14 mouse cellular contexts compared by ENCODE assay signal in genomic region chr17:84707407-84707806, GRCm38 (mm10). TPM values are rescaled to one million over a fixed set of nuclear protein-coding genes. Genes with fewer than 3 reads are reported as not detected.
DNase-seq lines count a peak whose midpoint lies in the region; ATAC-seq and TF ChIP-seq lines count a peak whose summit lies in the region.
"Had no signal": no experiment of that assay in that cellular context is flagged by ENCODE, and none has a peak within 500 bp of the region (broad histone marks: within the 10 kb centered on the region; RNA-seq: fewer than 3 reads in every experiment).

No protein-coding gene starts in this region.

- no peak overlapping the region for H3K4me2 ChIP-seq in forebrain, postnatal 0 days (ENCODE audit: low read depth)
- no peak overlapping the region for H3K4me2 ChIP-seq in forebrain, embryonic 15.5 days (replicated peaks)
- H3K4me2 ChIP-seq: limb, embryonic 12.5 days; midbrain, embryonic 13.5 days; stomach, embryonic 15.5 days had no signal

- H3K9me3 ChIP-seq in forebrain, postnatal 0 days (ENCODE audit: low read length): no peaks in the 10 kb centered on the region
- no peaks in the 10 kb centered on the region for H3K9me3 ChIP-seq in forebrain, embryonic 15.5 days
- H3K9me3 ChIP-seq: limb, embryonic 12.5 days; midbrain, embryonic 13.5 days; stomach, embryonic 15.5 days had no signal

- H3K4me3 ChIP-seq in forebrain, postnatal 0 days (ENCODE audit: low read depth, low read length): no peak overlapping the region
- no peak overlapping the region for H3K4me3 ChIP-seq in forebrain, embryonic 15.5 days
- H3K4me3 ChIP-seq in liver, adult 2 months (ENCODE audit: insufficient read depth, low read depth, low read length): no peak overlapping the region
- no peak overlapping the region for H3K4me3 ChIP-seq in bone marrow macrophage, adult 2 months (ENCODE audit: insufficient read depth, low read length)
- H3K4me3 ChIP-seq: limb, embryonic 12.5 days; midbrain, embryonic 13.5 days; stomach, embryonic 15.5 days had no signal

- peak; percentile 43; the same call in 1 of the 2 replicates for TF ChIP-seq CTCF in forebrain, postnatal 0 days (IDR thresholded peaks at IDR 0.05; ENCODE audit: low read depth)
- peak; percentile 35; the same call in 1 of the 2 replicates for TF ChIP-seq CTCF in liver, adult 2 months (IDR thresholded peaks at IDR 0.05; ENCODE audit: low read depth, low read length)
- peak; percentile 68 for TF ChIP-seq CTCF in bone marrow macrophage, adult 2 months (IDR thresholded peaks at IDR 0.05; ENCODE audit: low read depth, low read length)

- DNase-seq in forebrain, postnatal 0 days: no peak
- no peak for DNase-seq in liver, adult 2 months (ENCODE audit: extremely low read depth, low read depth, low spot score)
- DNase-seq in liver: no peak
- peak; percentile 37 for DNase-seq in A20 (ENCODE audit: low read depth, low spot score)
- no peak for DNase-seq in c-Kit-positive CD71-positive TER-119-positive erythroid progenitor cells, embryonic 14.5 days (ENCODE audit: low spot score)
- DNase-seq in cerebellum, adult 8-10 months: no peak

- no peak for TF ChIP-seq POLR2A in liver, adult 2 months (IDR thresholded peaks at IDR 0.05; ENCODE audit: extremely low read depth, insufficient read depth, low read length)
- no peak for TF ChIP-seq POLR2A in bone marrow macrophage, adult 2 months (IDR thresholded peaks at IDR 0.05; ENCODE audit: borderline replicate concordance, low read depth, low read length)

- H3K27ac ChIP-seq in forebrain, postnatal 0 days (ENCODE audit: low read depth, low read length): no peak overlapping the region
- H3K27ac ChIP-seq in forebrain, embryonic 15.5 days (replicated peaks): no peak overlapping the region
- H3K27ac ChIP-seq in liver, adult 2 months (replicated peaks; ENCODE audit: insufficient read depth, low read depth, low read length): no peak overlapping the region
- no peak overlapping the region for H3K27ac ChIP-seq in bone marrow macrophage, adult 2 months (ENCODE audit: insufficient read depth, low read depth, low read length)
- H3K27ac ChIP-seq: limb, embryonic 12.5 days; midbrain, embryonic 13.5 days; stomach, embryonic 15.5 days had no signal

- H3K27me3 ChIP-seq in forebrain, postnatal 0 days (ENCODE audit: insufficient read depth, low read length): no peaks in the 10 kb centered on the region
- H3K27me3 ChIP-seq in forebrain, embryonic 15.5 days: peaks cover 4% of the 10 kb centered on the region; the same call in 1 of the 2 replicates
- H3K27me3 ChIP-seq in liver, adult 2 months (ENCODE audit: control insufficient read depth, insufficient read depth, low read length): no peaks in the 10 kb centered on the region
- H3K27me3 ChIP-seq: limb, embryonic 12.5 days; stomach, embryonic 15.5 days had no signal

- 68% methylated on average over 4 of the region's 4 CpGs for whole genome bisulfite sequencing in forebrain, postnatal 0 days
- 72% methylated on average over 4 of the region's 4 CpGs for WGBS in forebrain, embryonic 15.5 days
- WGBS in liver, adult 2 months: 82% methylated on average over 4 of the region's 4 CpGs

- H3K79me2 ChIP-seq in liver, adult 2 months (ENCODE audit: control insufficient read depth, insufficient read depth, low read length): no peaks in the 10 kb centered on the region

- ATAC-seq in forebrain, postnatal 0 days: no peak
- ATAC-seq in forebrain, embryonic 15.5 days (replicated peaks): no peak
- ATAC-seq: midbrain, embryonic 13.5 days had no signal

- H3K4me1 ChIP-seq in forebrain, postnatal 0 days (ENCODE audit: insufficient read depth): peaks cover 14% of the 10 kb centered on the region; the same call in 1 of the 2 replicates
- peaks cover 19% of the 10 kb centered on the region for H3K4me1 ChIP-seq in forebrain, embryonic 15.5 days
- H3K4me1 ChIP-seq in liver, adult 2 months (ENCODE audit: control insufficient read depth, insufficient read depth, low read length): no peaks in the 10 kb centered on the region
- H3K4me1 ChIP-seq in bone marrow macrophage, adult 2 months (ENCODE audit: control insufficient read depth, insufficient read depth, low read length): peaks cover 7% of the 10 kb centered on the region

- H3K9ac ChIP-seq in forebrain, postnatal 0 days: no peak overlapping the region
- H3K9ac ChIP-seq in forebrain, embryonic 15.5 days (replicated peaks): no peak overlapping the region
- no peak overlapping the region for H3K9ac ChIP-seq in liver, adult 2 months (ENCODE audit: low read depth, low read length)
- H3K9ac ChIP-seq: limb, embryonic 12.5 days; midbrain, embryonic 13.5 days; stomach, embryonic 15.5 days had no signal

- H3K36me3 ChIP-seq in forebrain, postnatal 0 days (ENCODE audit: insufficient read depth): peaks cover 14% of the 10 kb centered on the region; the same call in 1 of the 2 replicates
- H3K36me3 ChIP-seq in forebrain, embryonic 15.5 days: peaks cover 6% of the 10 kb centered on the region; the same call in 1 of the 2 replicates
- H3K36me3 ChIP-seq in liver, adult 2 months (ENCODE audit: control insufficient read depth, insufficient read depth, low read length): peaks cover 64% of the 10 kb centered on the region

RNA-seq across cellular contexts. Expression of gene Abcg5, which starts 24.6 kb away (rescaled TPM):
- 0.54 and 1.5 TPM in 2 replicates for total RNA-seq in forebrain, postnatal 0 days (2014; rRNA removed)
- 0.88 and 1.2 TPM in 2 replicates for polyA plus RNA-seq in forebrain, postnatal 0 days (2015; fragmentation: Nextera tagmentation; extraction: Ambion mirVana)
- 2.0 and 3.1 TPM in 2 replicates for polyA plus RNA-seq in forebrain, embryonic 15.5 days (2015; fragmentation: Nextera tagmentation; extraction: Ambion mirVana)
- 109 and 133 TPM in 2 replicates for total RNA-seq in liver, adult 2 months (2014; rRNA removed)
- 100 and 118 TPM in 2 replicates for polyA plus RNA-seq in liver, adult 2 months (2012; rRNA removed)
- polyA plus RNA-seq in bone marrow macrophage, adult 2 months (2012; ENCODE audit: insufficient read depth, insufficient read length, missing spikeins): not detected in 2 replicates
- total RNA-seq: adrenal gland, postnatal 36 days had no signal
- polyA plus RNA-seq: frontal cortex, adult 2 months had no signal

RNA-seq across cellular contexts. Expression of gene Abcg8, which starts 31.3 kb away (rescaled TPM):
- 0.10 TPM in 1 of 2 replicates, not detected in the other for total RNA-seq in forebrain, postnatal 0 days (2014; rRNA removed)
- polyA plus RNA-seq in forebrain, postnatal 0 days (2015; fragmentation: Nextera tagmentation; extraction: Ambion mirVana): 0.09 and 0.17 TPM in 2 replicates
- 0.20 and 0.22 TPM in 2 replicates for polyA plus RNA-seq in forebrain, embryonic 15.5 days (2015; fragmentation: Nextera tagmentation; extraction: Ambion mirVana)
- total RNA-seq in liver, adult 2 months (2014; rRNA removed): 65.5 and 71.1 TPM in 2 replicates
- polyA plus RNA-seq in liver, adult 2 months (2012; rRNA removed): 91.6 and 115 TPM in 2 replicates
- polyA plus RNA-seq in bone marrow macrophage, adult 2 months (2012; ENCODE audit: insufficient read depth, insufficient read length, missing spikeins): not detected in 2 replicates
- total RNA-seq: adrenal gland, postnatal 36 days had no signal
- polyA plus RNA-seq: frontal cortex, adult 2 months; heart, embryonic 14.5 days had no signal

Comparison
In these comparisons a context has a peak if more than half of its experiments do, and no peak if none do; other contexts are left out.
1. RNA of gene Abcg5, which starts 24.6 kb away (polyA plus RNA-seq): 100 to 118 TPM in liver, adult 2 months; 2.0 to 3.1 TPM in forebrain, embryonic 15.5 days, 0.88 to 1.2 TPM in forebrain, postnatal 0 days and not detected in bone marrow macrophage, adult 2 months; every median in the first group is over 10 times any median in the second.
2. RNA of gene Abcg8, which starts 31.3 kb away (polyA plus RNA-seq): 91.6 to 115 TPM in liver, adult 2 months; 0.20 to 0.22 TPM in forebrain, embryonic 15.5 days, 0.09 to 0.17 TPM in forebrain, postnatal 0 days and not detected in bone marrow macrophage, adult 2 months; every median in the first group is over 10 times any median in the second.
3. Peak in every context shown above with its lines, with median percentiles within 50 percentile points of each other: CTCF ChIP-seq.